In genomic region chr10:120882347-120883068, GRCm38 (mm10) we compare ENCODE assay signal across 9 mouse cellular contexts. TPM values are rescaled to one million over a fixed set of nuclear protein-coding genes. Genes with fewer than 3 reads are reported as not detected.
DNase-seq lines count a peak whose midpoint lies in the region; ATAC-seq and TF ChIP-seq lines count a peak whose summit lies in the region.
"Had no signal": no experiment of that assay in that cellular context is flagged by ENCODE, and none has a peak within 500 bp of the region (broad histone marks: within the 10 kb centered on the region; RNA-seq: fewer than 3 reads in every experiment).

No protein-coding gene starts in this region.

- no peaks in the 10 kb centered on the region for H3K27me3 ChIP-seq in heart, embryonic 15.5 days
- H3K27me3 ChIP-seq in splenic B cell, adult 2 months (ENCODE audit: control insufficient read depth, insufficient read depth, low read length, poor library complexity, severe bottlenecking), result no peaks in the 10 kb centered on the region

- intact Hi-C loops in left cerebral cortex, postnatal 25 days (cut with DNase I), result no loop called here

- peak; percentile 34 to 35 for DNase-seq in left cerebral cortex, adult 18-20 months (ENCODE audit: low spot score in 2 of 2)
- DNase-seq in left cerebral cortex, adult 11 months (ENCODE audit: low spot score), result no peak
- DNase-seq in left cerebral cortex, postnatal 25 days (ENCODE audit: low spot score in 2 of 2), result peak; percentile 27 to 73
- DNase-seq in splenic B cell, adult 2 months (ENCODE audit: low read depth, low spot score), result peak; percentile 88
- DNase-seq in urinary bladder, adult 2 months (ENCODE audit: low spot score), result no peak

- no peaks in the 10 kb centered on the region for H3K9me3 ChIP-seq in heart, embryonic 15.5 days (replicated peaks)

- ATAC-seq in heart, embryonic 15.5 days (replicated peaks; ENCODE audit: insufficient number of reproducible peaks, insufficient read depth, low FRiP score, low read depth), result no peak; the same call in 1 of the 2 replicates
- ATAC-seq in megakaryocyte progenitor cell, adult 5-6 weeks (replicated peaks; ENCODE audit: poor library complexity), result peak; percentile 93

- 0 out of 2 replicates have a peak overlapping the region, but pooled peaks have one; percentile 11 for H3K9ac ChIP-seq in heart, embryonic 15.5 days

- peaks cover 1% of the 10 kb centered on the region for H3K4me1 ChIP-seq in cortical plate, adult 2 months (ENCODE audit: control insufficient read depth, insufficient read depth, low read length)
- H3K4me1 ChIP-seq in heart, embryonic 15.5 days (replicated peaks), result peaks cover 25% of the 10 kb centered on the region

- H3K27ac ChIP-seq in cortical plate, adult 2 months (ENCODE audit: insufficient read depth, low read length), result no peak overlapping the region
- H3K27ac ChIP-seq in heart, embryonic 15.5 days, result peak overlapping the region; percentile 72

- peaks cover 8% of the 10 kb centered on the region; the same call in 1 of the 2 replicates for H3K36me3 ChIP-seq in heart, embryonic 15.5 days
- H3K36me3 ChIP-seq in splenic B cell, adult 2 months (ENCODE audit: control insufficient read depth, insufficient read depth, low read length, poor library complexity, severe bottlenecking), result no peaks in the 10 kb centered on the region

- TF ChIP-seq POLR2A in cortical plate, adult 2 months (IDR thresholded peaks at IDR 0.05; ENCODE audit: extremely low read depth, insufficient read depth, low read length), result no peak

- peak overlapping the region; percentile 52 for H3K4me2 ChIP-seq in heart, embryonic 15.5 days

- 32% methylated on average over 17 of the region's 17 CpGs for WGBS in heart, embryonic 15.5 days

- no peak for TF ChIP-seq CTCF in cortical plate, adult 2 months (IDR thresholded peaks at IDR 0.05; ENCODE audit: extremely low read depth, insufficient read depth, low read length)

- peak overlapping the region; percentile 39 for H3K4me3 ChIP-seq in cortical plate, adult 2 months (ENCODE audit: insufficient read depth, low read length)
- peak overlapping the region; percentile 24 for H3K4me3 ChIP-seq in heart, embryonic 15.5 days
- H3K4me3 ChIP-seq: myocyte had no signal

RNA-seq across cellular contexts. Expression of gene Msrb3, which starts 16.4 kb away (rescaled TPM):
- 1 to 10 TPM; 7.3 TPM for total RNA-seq in left cerebral cortex, adult 18-20 months (2021)
- 7.6 and 8.0 TPM in 2 replicates for polyA plus RNA-seq in cortical plate, adult 2 months (2012; rRNA removed)
- 35.4 and 35.5 TPM in 2 replicates for polyA plus RNA-seq in heart, embryonic 15.5 days (2015; fragmentation: Nextera tagmentation; extraction: Ambion mirVana)
- total RNA-seq in left cerebral cortex, postnatal 25 days (2021), result 1 to 10 TPM; 5.7 to 6.0 TPM
- 0.51 and 1.0 TPM in 2 replicates for total RNA-seq in megakaryocyte progenitor cell, adult 5-6 weeks (2015)
- 1.0 and 1.3 TPM in 2 replicates for total RNA-seq in megakaryocyte progenitor cell, adult 5-6 weeks (2017)
- 142 and 145 TPM in 2 replicates for polyA plus RNA-seq in urinary bladder, adult 2 months (2012; rRNA removed)

Comparison
In these comparisons a context has a peak if more than half of its experiments do, and no peak if none do; other contexts are left out.
1. DNase-seq: peak in left cerebral cortex, adult 18-20 months (2 of 2), left cerebral cortex, postnatal 25 days (2 of 2) and splenic B cell, adult 2 months (single experiment); none in left cerebral cortex, adult 11 months (single experiment) and urinary bladder, adult 2 months (single experiment).